Mouse (Mus musculus): ENCODE measurements around the gene Ddah1. TPM values are rescaled to one million over a fixed set of nuclear protein-coding genes. Genes with fewer than 3 reads are reported as not detected.

Ddah1 gene
- polyA plus RNA-seq, 1 experiment from 2014 or later, result 34.7 TPM

GRCm38 (mm10) chr3:145885376-145885775 is 126.9 kb downstream of the Ddah1 start:
- Histone ChIP-seq H3K27me3 (ENCODE audit: control insufficient read depth, insufficient read depth, low read length) (no peaks in the 10 kb centered on the region), H3K27ac (ENCODE audit: low read depth, low read length) (no peak overlapping the region), H3K36me3 (ENCODE audit: control insufficient read depth, insufficient read depth, low read length) (no peaks in the 10 kb centered on the region), H3K4me2 (replicated peaks; ENCODE audit: low read depth, low read length) (no peak overlapping the region), H3K9ac (ENCODE audit: low read depth, low read length) (no peak overlapping the region), H3K4me3 (ENCODE audit: low read depth, low read length) (no peak overlapping the region), H3K4me1 (replicated peaks; ENCODE audit: control insufficient read depth, insufficient read depth, low read length) (no peaks in the 10 kb centered on the region), H3K9me3 (ENCODE audit: control insufficient read depth, low read length) (no peaks in the 10 kb centered on the region)
- ATAC-seq (ENCODE audit: low FRiP score), result no peak
- no peak for DNase-seq (ENCODE audit: low spot score)
- WGBS, result 79% methylated on average over 4 of the region's 4 CpGs

GRCm38 (mm10) chr3:145885851-145886464 is 127.5 kb downstream of the Ddah1 start:
- WGBS, result 60% methylated on average over 5 of the region's 5 CpGs
- ATAC-seq (ENCODE audit: low FRiP score), result no peak
- H3K36me3 ChIP-seq (ENCODE audit: control insufficient read depth, insufficient read depth, low read length), result no peaks in the 10 kb centered on the region
- no peaks in the 10 kb centered on the region for H3K4me1 ChIP-seq (replicated peaks; ENCODE audit: control insufficient read depth, insufficient read depth, low read length)
- H3K4me2 ChIP-seq (replicated peaks; ENCODE audit: low read depth, low read length), result no peak overlapping the region
- no peaks in the 10 kb centered on the region for H3K9me3 ChIP-seq (ENCODE audit: control insufficient read depth, low read length)
- H3K27me3 ChIP-seq (ENCODE audit: control insufficient read depth, insufficient read depth, low read length), result no peaks in the 10 kb centered on the region
- H3K27ac ChIP-seq (ENCODE audit: low read depth, low read length), result no peak overlapping the region
- no peak overlapping the region for H3K4me3 ChIP-seq (ENCODE audit: low read depth, low read length)
- no peak for DNase-seq (ENCODE audit: low spot score)
- no peak overlapping the region for H3K9ac ChIP-seq (ENCODE audit: low read depth, low read length)

GRCm38 (mm10) chr3:145887430-145887971 is 129.0 kb downstream of the Ddah1 start:
- H3K27ac ChIP-seq (ENCODE audit: low read depth, low read length), result no peak overlapping the region
- H3K27me3 ChIP-seq (ENCODE audit: control insufficient read depth, insufficient read depth, low read length), result no peaks in the 10 kb centered on the region
- no peaks in the 10 kb centered on the region for H3K36me3 ChIP-seq (ENCODE audit: control insufficient read depth, insufficient read depth, low read length)
- H3K9ac ChIP-seq (ENCODE audit: low read depth, low read length), result no peak overlapping the region
- H3K4me2 ChIP-seq (replicated peaks; ENCODE audit: low read depth, low read length), result no peak overlapping the region
- H3K4me3 ChIP-seq (ENCODE audit: low read depth, low read length), result no peak overlapping the region
- H3K9me3 ChIP-seq (ENCODE audit: control insufficient read depth, low read length), result no peaks in the 10 kb centered on the region
- 75% methylated on average over 6 of the region's 6 CpGs for WGBS
- no peak for DNase-seq (ENCODE audit: low spot score)
- no peaks in the 10 kb centered on the region for H3K4me1 ChIP-seq (replicated peaks; ENCODE audit: control insufficient read depth, insufficient read depth, low read length)
- ATAC-seq (ENCODE audit: low FRiP score), result no peak

GRCm38 (mm10) chr3:145890346-145891132 is 132.1 kb downstream of the Ddah1 start:
- no peaks in the 10 kb centered on the region for H3K9me3 ChIP-seq (ENCODE audit: control insufficient read depth, low read length)
- DNase-seq (ENCODE audit: low spot score), result peak; percentile 68
- no peak overlapping the region for H3K4me2 ChIP-seq (replicated peaks; ENCODE audit: low read depth, low read length)
- H3K27me3 ChIP-seq (ENCODE audit: control insufficient read depth, insufficient read depth, low read length), result no peaks in the 10 kb centered on the region
- no peaks in the 10 kb centered on the region for H3K4me1 ChIP-seq (replicated peaks; ENCODE audit: control insufficient read depth, insufficient read depth, low read length)
- no peaks in the 10 kb centered on the region for H3K36me3 ChIP-seq (ENCODE audit: control insufficient read depth, insufficient read depth, low read length)
- WGBS, result 51% methylated on average over 18 of the region's 18 CpGs
- H3K4me3 ChIP-seq (ENCODE audit: low read depth, low read length), result no peak overlapping the region
- H3K27ac ChIP-seq (ENCODE audit: low read depth, low read length), result peak overlapping the region; percentile 17
- no peak overlapping the region for H3K9ac ChIP-seq (ENCODE audit: low read depth, low read length)
- peak; percentile 94 for ATAC-seq (ENCODE audit: low FRiP score)

GRCm38 (mm10) chr3:145892451-145892850 is 134.0 kb downstream of the Ddah1 start:
- Histone ChIP-seq H3K4me3 (ENCODE audit: low read depth, low read length) (no peak overlapping the region), H3K27ac (ENCODE audit: low read depth, low read length) (no peak overlapping the region), H3K9ac (ENCODE audit: low read depth, low read length) (no peak overlapping the region), H3K4me1 (replicated peaks; ENCODE audit: control insufficient read depth, insufficient read depth, low read length) (no peaks in the 10 kb centered on the region), H3K27me3 (ENCODE audit: control insufficient read depth, insufficient read depth, low read length) (no peaks in the 10 kb centered on the region), H3K9me3 (ENCODE audit: control insufficient read depth, low read length) (no peaks in the 10 kb centered on the region), H3K36me3 (ENCODE audit: control insufficient read depth, insufficient read depth, low read length) (no peaks in the 10 kb centered on the region), H3K4me2 (replicated peaks; ENCODE audit: low read depth, low read length) (no peak overlapping the region)
- 80% methylated on average over 3 of the region's 3 CpGs for WGBS
- ATAC-seq (ENCODE audit: low FRiP score), result no peak
- DNase-seq (ENCODE audit: low spot score), result no peak

GRCm38 (mm10) chr3:145894131-145894530 is 135.7 kb downstream of the Ddah1 start:
- DNase-seq (ENCODE audit: low spot score), result no peak
- H3K27me3 ChIP-seq (ENCODE audit: control insufficient read depth, insufficient read depth, low read length), result no peaks in the 10 kb centered on the region
- no peak for ATAC-seq (ENCODE audit: low FRiP score)
- H3K9ac ChIP-seq (ENCODE audit: low read depth, low read length), result no peak overlapping the region
- H3K4me2 ChIP-seq (replicated peaks; ENCODE audit: low read depth, low read length), result no peak overlapping the region
- H3K27ac ChIP-seq (ENCODE audit: low read depth, low read length), result no peak overlapping the region
- no peak overlapping the region for H3K4me3 ChIP-seq (ENCODE audit: low read depth, low read length)
- H3K9me3 ChIP-seq (ENCODE audit: control insufficient read depth, low read length), result no peaks in the 10 kb centered on the region
- H3K4me1 ChIP-seq (replicated peaks; ENCODE audit: control insufficient read depth, insufficient read depth, low read length), result no peaks in the 10 kb centered on the region
- no peaks in the 10 kb centered on the region for H3K36me3 ChIP-seq (ENCODE audit: control insufficient read depth, insufficient read depth, low read length)
- WGBS, result 73% methylated on average over 12 of the region's 12 CpGs

- DNase-seq (ENCODE audit: low spot score) (no peak), ATAC-seq (ENCODE audit: low FRiP score) (no peak)
- Histone ChIP-seq H3K27ac (ENCODE audit: low read depth, low read length) (no peak overlapping the region), H3K9ac (ENCODE audit: low read depth, low read length) (no peak overlapping the region), H3K36me3 (ENCODE audit: control insufficient read depth, insufficient read depth, low read length) (no peaks in the 10 kb centered on the region), H3K4me2 (replicated peaks; ENCODE audit: low read depth, low read length) (no peak overlapping the region), H3K4me1 (replicated peaks; ENCODE audit: control insufficient read depth, insufficient read depth, low read length) (no peaks in the 10 kb centered on the region), H3K9me3 (ENCODE audit: control insufficient read depth, low read length) (no peaks in the 10 kb centered on the region), H3K27me3 (ENCODE audit: control insufficient read depth, insufficient read depth, low read length) (no peaks in the 10 kb centered on the region), H3K4me3 (ENCODE audit: low read depth, low read length) (no peak overlapping the region)
- 90% methylated on average over 11 of the region's 11 CpGs for WGBS
Measured at GRCm38 (mm10) chr3:145897749-145898148, 139.3 kb downstream of the Ddah1 start.

GRCm38 (mm10) chr3:145899832-145900231 is 141.4 kb downstream of the Ddah1 start:
- H3K9me3 ChIP-seq (ENCODE audit: control insufficient read depth, low read length), result no peaks in the 10 kb centered on the region
- H3K27ac ChIP-seq (ENCODE audit: low read depth, low read length), result no peak overlapping the region
- no peaks in the 10 kb centered on the region for H3K36me3 ChIP-seq (ENCODE audit: control insufficient read depth, insufficient read depth, low read length)
- H3K4me3 ChIP-seq (ENCODE audit: low read depth, low read length), result no peak overlapping the region
- DNase-seq (ENCODE audit: low spot score) (no peak), ATAC-seq (ENCODE audit: low FRiP score) (no peak)
- H3K27me3 ChIP-seq (ENCODE audit: control insufficient read depth, insufficient read depth, low read length), result no peaks in the 10 kb centered on the region
- H3K4me1 ChIP-seq (replicated peaks; ENCODE audit: control insufficient read depth, insufficient read depth, low read length), result no peaks in the 10 kb centered on the region
- no peak overlapping the region for H3K9ac ChIP-seq (ENCODE audit: low read depth, low read length)
- no peak overlapping the region for H3K4me2 ChIP-seq (replicated peaks; ENCODE audit: low read depth, low read length)
- WGBS, result 89% methylated on average over 8 of the region's 8 CpGs

GRCm38 (mm10) chr3:145903530-145903929 is 145.1 kb downstream of the Ddah1 start:
- H3K9me3 ChIP-seq (ENCODE audit: control insufficient read depth, low read length), result no peaks in the 10 kb centered on the region
- H3K9ac ChIP-seq (ENCODE audit: low read depth, low read length), result no peak overlapping the region
- 91% methylated on average over 8 of the region's 8 CpGs for WGBS
- no peak overlapping the region for H3K27ac ChIP-seq (ENCODE audit: low read depth, low read length)
- H3K4me3 ChIP-seq (ENCODE audit: low read depth, low read length), result no peak overlapping the region
- H3K27me3 ChIP-seq (ENCODE audit: control insufficient read depth, insufficient read depth, low read length), result no peaks in the 10 kb centered on the region
- DNase-seq (ENCODE audit: low spot score) (no peak), ATAC-seq (ENCODE audit: low FRiP score) (no peak)
- no peak overlapping the region for H3K4me2 ChIP-seq (replicated peaks; ENCODE audit: low read depth, low read length)
- H3K4me1 ChIP-seq (replicated peaks; ENCODE audit: control insufficient read depth, insufficient read depth, low read length), result no peaks in the 10 kb centered on the region
- H3K36me3 ChIP-seq (ENCODE audit: control insufficient read depth, insufficient read depth, low read length), result no peaks in the 10 kb centered on the region

All from hindbrain, embryonic 11.5 days (tissue).